8 mouse cellular contexts compared by ENCODE assay signal in genomic region chr3:89857353-89857752, GRCm38 (mm10). TPM values are rescaled to one million over a fixed set of nuclear protein-coding genes. Genes with fewer than 3 reads are reported as not detected.
DNase-seq lines count a peak whose midpoint lies in the region; ATAC-seq and TF ChIP-seq lines count a peak whose summit lies in the region.

No protein-coding gene starts in this region.

- DNase-seq in forebrain, embryonic 11.5 days (ENCODE audit: low spot score), result peak; percentile 61
- no peak for DNase-seq in forebrain, embryonic 10.5 days (ENCODE audit: extremely low spot score, low spot score)
- peak; percentile 41 for DNase-seq in lung, embryonic 14.5 days
- DNase-seq in lung, adult 18-20 months, result no peak
- peak; percentile 79 for DNase-seq in R1 (ENCODE audit: low read depth, low spot score)
- DNase-seq in retina, embryonic 14.5 days (ENCODE audit: low spot score), result peak; percentile 24
- DNase-seq in embryo, embryonic 10 days (ENCODE audit: low spot score), result no peak
- DNase-seq in frontal cortex, postnatal 25 days (ENCODE audit: low spot score in 2 of 2), result no peak

- no peaks in the 10 kb centered on the region for H3K36me3 ChIP-seq in forebrain, embryonic 11.5 days (ENCODE audit: control insufficient read depth, insufficient read depth, low read length)
- H3K36me3 ChIP-seq in forebrain, embryonic 10.5 days (replicated peaks), result no peaks in the 10 kb centered on the region
- H3K36me3 ChIP-seq in lung, embryonic 14.5 days (ENCODE audit: insufficient read depth), result no peaks in the 10 kb centered on the region

- H3K4me2 ChIP-seq in forebrain, embryonic 11.5 days (ENCODE audit: low read depth, low read length, severe bottlenecking), result no peak overlapping the region
- no peak overlapping the region for H3K4me2 ChIP-seq in lung, embryonic 14.5 days

- H3K27ac ChIP-seq in forebrain, embryonic 11.5 days (ENCODE audit: low read depth, low read length), result no peak overlapping the region
- no peak overlapping the region for H3K27ac ChIP-seq in forebrain, embryonic 10.5 days
- no peak overlapping the region for H3K27ac ChIP-seq in lung, embryonic 14.5 days (ENCODE audit: low read depth)

- TF ChIP-seq CTCF in lung, embryonic 14.5 days (IDR thresholded peaks at IDR 0.05; ENCODE audit: low read depth), result peak; percentile 59

- H3K4me1 ChIP-seq in forebrain, embryonic 11.5 days (replicated peaks; ENCODE audit: control insufficient read depth, insufficient read depth, low read length), result peaks cover 6% of the 10 kb centered on the region; the same call in 1 of the 2 replicates
- peaks cover 29% of the 10 kb centered on the region for H3K4me1 ChIP-seq in forebrain, embryonic 10.5 days
- H3K4me1 ChIP-seq in lung, embryonic 14.5 days (ENCODE audit: insufficient read depth), result no peaks in the 10 kb centered on the region

- H3K9me3 ChIP-seq in forebrain, embryonic 11.5 days (ENCODE audit: control insufficient read depth, low read length), result 0 out of 2 replicates have a peak, but pooled peaks cover 2% of the 10 kb centered on the region
- H3K9me3 ChIP-seq in forebrain, embryonic 10.5 days, result peaks cover 5% of the 10 kb centered on the region; the same call in 1 of the 2 replicates
- no peaks in the 10 kb centered on the region for H3K9me3 ChIP-seq in lung, embryonic 14.5 days (ENCODE audit: low read depth, low read length)

- H3K27me3 ChIP-seq in forebrain, embryonic 11.5 days (ENCODE audit: control insufficient read depth, insufficient read depth, low read length), result no peaks in the 10 kb centered on the region
- peaks cover 14% of the 10 kb centered on the region for H3K27me3 ChIP-seq in forebrain, embryonic 10.5 days (ENCODE audit: poor library complexity, severe bottlenecking)
- no peaks in the 10 kb centered on the region; the same call in 1 of the 2 replicates for H3K27me3 ChIP-seq in lung, embryonic 14.5 days (ENCODE audit: insufficient read depth, low read length)

- no peak overlapping the region for H3K4me3 ChIP-seq in forebrain, embryonic 11.5 days (ENCODE audit: low read depth, low read length)
- H3K4me3 ChIP-seq in forebrain, embryonic 10.5 days, result no peak overlapping the region
- no peak overlapping the region for H3K4me3 ChIP-seq in lung, embryonic 14.5 days (ENCODE audit: low read depth, low read length)

- no peak overlapping the region for H3K9ac ChIP-seq in forebrain, embryonic 11.5 days (ENCODE audit: low read length)
- H3K9ac ChIP-seq in lung, embryonic 14.5 days, result no peak overlapping the region

- no peak for ATAC-seq in forebrain, embryonic 11.5 days (replicated peaks; ENCODE audit: low FRiP score)
- ATAC-seq in lung, embryonic 14.5 days (ENCODE audit: insufficient read depth), result no peak

- WGBS in forebrain, embryonic 11.5 days, result 87% methylated on average over 3 of the region's 3 CpGs
- 84% methylated on average over 3 of the region's 3 CpGs for WGBS in forebrain, embryonic 10.5 days
- 87% methylated on average over 3 of the region's 3 CpGs for WGBS in lung, embryonic 14.5 days

RNA-seq across cellular contexts. Expression of gene She, which starts 26.2 kb away (rescaled TPM):
- 2.0 and 2.4 TPM in 2 replicates for polyA plus RNA-seq in forebrain, embryonic 11.5 days (2014; fragmentation: Nextera tagmentation; extraction: Ambion mirVana)
- 2.3 TPM in 2 replicates for polyA plus RNA-seq in forebrain, embryonic 10.5 days (2016; fragmentation: Nextera tagmentation; extraction: Ambion mirVana)
- 11.7 and 12.1 TPM in 2 replicates for polyA plus RNA-seq in lung, embryonic 14.5 days (2014; fragmentation: Nextera tagmentation; extraction: Ambion mirVana)

RNA-seq across cellular contexts. Expression of gene Il6ra, which starts 55.6 kb away (rescaled TPM):
- polyA plus RNA-seq in forebrain, embryonic 11.5 days (2014; fragmentation: Nextera tagmentation; extraction: Ambion mirVana), result 0.15 and 0.27 TPM in 2 replicates
- 0.35 and 0.50 TPM in 2 replicates for polyA plus RNA-seq in forebrain, embryonic 10.5 days (2016; fragmentation: Nextera tagmentation; extraction: Ambion mirVana)
- 1.4 and 1.7 TPM in 2 replicates for polyA plus RNA-seq in lung, embryonic 14.5 days (2014; fragmentation: Nextera tagmentation; extraction: Ambion mirVana)

Comparison
In these comparisons a context has a peak if more than half of its experiments do, and no peak if none do; other contexts are left out.
1. DNase-seq: peak in forebrain, embryonic 11.5 days (single experiment), lung, embryonic 14.5 days (single experiment), R1 (single experiment) and retina, embryonic 14.5 days (single experiment); none in forebrain, embryonic 10.5 days (single experiment), lung, adult 18-20 months (0 of 2), embryo, embryonic 10 days (single experiment) and frontal cortex, postnatal 25 days (0 of 2).